Mouse (Mus musculus) liver, embryonic 14.5 days (tissue): ENCODE results near the gene Cpa5. TPM values are rescaled to one million over a fixed set of nuclear protein-coding genes. Genes with fewer than 3 reads are reported as not detected.

ENCODE experiments used
- ATAC-seq: fragments of 200-750 bp; cut with Nextera tagmentation; 2 replicates; pipeline ENCODE4 v1.8.0; 2017; ENCODE audit warnings: moderate number of reproducible peaks, mild to moderate bottlenecking, moderate library complexity; ENCODE audit not compliant: insufficient read depth
- DNase-seq, 3 experiments: peaks; one replicate each; pipeline ENCODE4 v3.0.0-alpha.2; 2012 to 2013; ENCODE audit warnings: low read depth in 3 of 3, low spot score in 3 of 3
- H3K27ac ChIP-seq: fragments of 300-500 bp; sonication (generic); 2 replicates; pipeline ENCODE4 v1.5.1; 2014; ENCODE audit warnings: moderate library complexity, mild to moderate bottlenecking, control low read depth, inconsistent platforms
- H3K27me3 ChIP-seq: fragments of 300-500 bp; sonication (generic); 2 replicates; pipeline ENCODE4 v1.6.1; 2014; ENCODE audit warnings: mild to moderate bottlenecking, low read length, moderate library complexity; ENCODE audit not compliant: control insufficient read depth, insufficient read depth
- H3K36me3 ChIP-seq: fragments of 300-500 bp; sonication (generic); replicated peaks from 2 replicates; pipeline ENCODE4 v1.6.1; 2014; ENCODE audit warnings: low read depth; ENCODE audit not compliant: control insufficient read depth, insufficient read depth
- H3K4me1 ChIP-seq, 2 experiments: fragments of 200-500 bp in 1 of 2; fragments of 300-500 bp in 1 of 2; sonication (generic) in 1 of 2; replicated peaks; 2 replicates each; pipeline ENCODE4 v1.6.1; 2012 to 2014; ENCODE audit warnings: antibody characterized with exemption in 1 of 2, inconsistent platforms in 1 of 2, low read length in 1 of 2; ENCODE audit not compliant: control insufficient read depth in 2 of 2, insufficient read depth in 2 of 2
- H3K4me2 ChIP-seq: fragments of 300-500 bp; sonication (generic); 2 replicates; pipeline ENCODE4 v1.6.1; 2014; ENCODE audit warnings: low read depth, mild to moderate bottlenecking, control low read depth, moderate library complexity
- H3K4me3 ChIP-seq, 2 experiments: fragments of 200-500 bp in 1 of 2; fragments of 300-500 bp in 1 of 2; sonication (generic) in 1 of 2; 2 replicates each; pipeline ENCODE4 v1.5.1; 2012 to 2014; ENCODE audit warnings: low read depth in 2 of 2, low read length in 2 of 2, mild to moderate bottlenecking in 2 of 2, control low read depth in 1 of 2, inconsistent platforms in 1 of 2, moderate library complexity in 1 of 2; ENCODE audit not compliant: insufficient read depth in 1 of 2
- H3K9ac ChIP-seq: fragments of 300-500 bp; sonication (generic); replicated peaks from 2 replicates; pipeline ENCODE4 v1.6.1; 2014; ENCODE audit warnings: mild to moderate bottlenecking, control low read depth, moderate library complexity
- H3K9me3 ChIP-seq: fragments of 300-500 bp; sonication (generic); 2 replicates; pipeline ENCODE4 v1.6.1; 2016; ENCODE audit warnings: low read length, mixed read lengths; ENCODE audit not compliant: control insufficient read depth
- CTCF ChIP-seq: IDR thresholded peaks from 2 replicates; pipeline ENCODE4 v1.5.1; 2016; ENCODE audit warnings: antibody characterized with exemption, low read depth, control low read depth
- EP300 ChIP-seq: IDR thresholded peaks from 2 replicates; pipeline ENCODE4 v1.6.1; 2016; ENCODE audit warnings: antibody characterized with exemption, low read depth
- WGBS: fragments of 180-500 bp; shearing (Covaris S2); extraction: QIAGEN DNeasy Blood & Tissue Kit; methylation state at CpG from one replicate; pipeline ENCODE4 v1.1.7; 2014; ENCODE audit not compliant: insufficient replicate concordance; 5-methylcytosine and 5-hydroxymethylcytosine counted together
- polyA plus RNA-seq, 2 experiments: library from polyadenylated mRNA; depleted of rRNA in 1 of 2; stranded (reverse) in 1 of 2; unstranded in 1 of 2; fragments of >200 nt; fragmentation: Nextera tagmentation in 1 of 2; extraction: Ambion mirVana in 1 of 2; gene quantifications; 2 replicates each; pipeline versions ENCODE4 v1.2.1 to v1.2.3; 2012 to 2014

The Cpa5 gene
- polyA plus RNA-seq, 2 experiments, result 0.02 TPM; not detected in 1

GRCm38 (mm10) chr6:30614251-30614650, 3.4 kb downstream of the Cpa5 start:
- peaks cover 0 to 4% of the 10 kb centered on the region in 2 experiments; a peak in 1 of 4 replicates for H3K4me1 ChIP-seq
- no peaks in the 10 kb centered on the region for H3K9me3 ChIP-seq
- ATAC-seq, result no peak
- H3K4me3 ChIP-seq, result no peak overlapping the region
- no peak overlapping the region for H3K27ac ChIP-seq
- no peak for DNase-seq
- H3K36me3 ChIP-seq, result no peaks in the 10 kb centered on the region
- H3K4me2 ChIP-seq, result no peak overlapping the region
- 66% methylated on average over 6 of the region's 6 CpGs for WGBS
- H3K27me3 ChIP-seq, result peaks cover 12% of the 10 kb centered on the region
- TF ChIP-seq CTCF (no peak), EP300 (no peak)
- H3K9ac ChIP-seq, result no peak overlapping the region

GRCm38 (mm10) chr6:30615741-30616140, 4.9 kb downstream of the Cpa5 start:
- Histone ChIP-seq H3K4me3 (no peak overlapping the region), H3K27me3 (peaks cover 12% of the 10 kb centered on the region), H3K4me1 (peaks cover 0 to 4% of the 10 kb centered on the region in 2 experiments; a peak in 1 of 4 replicates), H3K27ac (no peak overlapping the region), H3K4me2 (no peak overlapping the region), H3K9ac (no peak overlapping the region), H3K36me3 (no peaks in the 10 kb centered on the region), H3K9me3 (no peaks in the 10 kb centered on the region)
- TF ChIP-seq CTCF (no peak), EP300 (no peak)
- ATAC-seq (no peak), DNase-seq (no peak)
- 20% methylated on average over 4 of the region's 4 CpGs for WGBS

GRCm38 (mm10) chr6:30616491-30616941, 5.7 kb downstream of the Cpa5 start:
- TF ChIP-seq CTCF, result no peak
- no peak for TF ChIP-seq EP300
- H3K4me2 ChIP-seq, result no peak overlapping the region
- 4% methylated on average over 8 of the region's 8 CpGs for WGBS
- ATAC-seq (no peak), DNase-seq (no peak)
- H3K27ac ChIP-seq, result no peak overlapping the region
- no peak overlapping the region for H3K9ac ChIP-seq
- peaks cover 0 to 4% of the 10 kb centered on the region in 2 experiments; a peak in 1 of 4 replicates for H3K4me1 ChIP-seq
- H3K36me3 ChIP-seq, result no peaks in the 10 kb centered on the region
- no peak overlapping the region for H3K4me3 ChIP-seq
- no peaks in the 10 kb centered on the region for H3K9me3 ChIP-seq
- peaks cover 12% of the 10 kb centered on the region for H3K27me3 ChIP-seq

- ATAC-seq, result no peak
- H3K9me3 ChIP-seq, result no peaks in the 10 kb centered on the region
- DNase-seq, result no peak
- no peak overlapping the region for H3K9ac ChIP-seq
- H3K4me2 ChIP-seq, result no peak overlapping the region
- 8% methylated on average over 13 of the region's 13 CpGs for WGBS
- no peaks in the 10 kb centered on the region for H3K36me3 ChIP-seq
- no peak overlapping the region for H3K4me3 ChIP-seq
- no peak overlapping the region for H3K27ac ChIP-seq
- peaks cover 0 to 4% of the 10 kb centered on the region in 2 experiments; a peak in 1 of 4 replicates for H3K4me1 ChIP-seq
- H3K27me3 ChIP-seq, result peaks cover 12% of the 10 kb centered on the region
- TF ChIP-seq CTCF (no peak), EP300 (no peak)
These were observed 6.5 kb downstream of the Cpa5 start for GRCm38 (mm10) chr6:30617020-30617958.

DNA sequence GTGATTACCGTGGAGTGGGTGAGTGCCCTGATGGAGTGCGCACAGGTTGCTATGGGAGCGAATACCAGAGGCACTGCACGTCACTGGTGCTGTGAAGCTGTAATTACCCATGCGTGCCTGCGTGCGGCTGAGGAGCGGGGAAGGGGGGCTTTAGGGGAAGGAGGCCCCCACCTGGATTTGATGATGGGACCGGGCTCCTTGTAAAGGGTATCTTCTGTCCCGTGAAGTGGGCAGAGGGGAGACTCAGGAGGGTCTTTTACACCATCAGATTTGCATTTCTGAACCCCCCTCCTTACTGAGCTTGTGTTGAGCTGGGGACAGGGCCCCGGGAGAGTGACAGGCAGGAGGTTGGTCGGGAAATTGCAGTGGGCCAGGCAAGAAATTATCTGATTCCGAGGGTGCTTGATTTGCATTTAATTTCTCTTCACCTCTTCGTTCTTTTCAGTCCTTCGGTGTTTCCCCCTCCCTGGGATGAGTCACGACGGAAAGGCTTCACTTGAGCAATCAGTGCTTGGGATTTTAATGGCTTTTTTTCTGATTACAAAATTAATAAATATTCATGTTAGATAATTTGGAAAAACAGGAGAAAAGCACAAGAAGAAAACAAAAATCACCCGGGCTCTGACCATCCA, 7.3 kb downstream of the Cpa5 start:
- ATAC-seq (no peak), DNase-seq (no peak)
- H3K4me3 ChIP-seq, result no peak overlapping the region

More for the DNA sequence above, 7.3 kb downstream of the Cpa5 start:
- no peak overlapping the region for H3K4me2 ChIP-seq
- no peaks in the 10 kb centered on the region for H3K9me3 ChIP-seq
- H3K27me3 ChIP-seq, result peaks cover 12% of the 10 kb centered on the region
- H3K4me1 ChIP-seq, result peaks cover 0 to 4% of the 10 kb centered on the region in 2 experiments; a peak in 1 of 4 replicates
- H3K27ac ChIP-seq, result no peak overlapping the region
- no peak for TF ChIP-seq EP300
- TF ChIP-seq CTCF, result no peak; the same call in 1 of the 2 replicates
- 9% methylated on average over 18 of the region's 18 CpGs for WGBS
- H3K9ac ChIP-seq, result no peak overlapping the region
- H3K36me3 ChIP-seq, result no peaks in the 10 kb centered on the region
